Mouse (Mus musculus) heart, adult 18-20 months (tissue): ENCODE data around the gene Zswim2. TPM values are rescaled to one million over a fixed set of nuclear protein-coding genes. Genes with fewer than 3 reads are reported as not detected.
"Not testable (repeated sequence)": the region's sequence is repeated elsewhere in the genome, so short reads cannot be mapped to it uniquely, and the experiment has no call there.

Experiments used
- DNase-seq, 2 experiments: peaks; one replicate each; pipeline ENCODE4 v3.0.0; 2021 to 2022; ENCODE audit warnings: mixed read lengths in 1 of 2
- long read RNA-seq, 2 experiments: library from polyadenylated mRNA; stranded (forward); transcript quantifications; one replicate each; pipeline ENCODE4 v2.0.0; 2021
- total RNA-seq, 2 experiments: library from RNA; stranded (reverse); gene quantifications; 2 replicates each; pipeline ENCODE4 v1.2.3; 2021

Zswim2 gene
- total RNA-seq, result not detected
- long read RNA-seq, experiment 1, result 0 reads
- long read RNA-seq, experiment 2, result 0 reads

GRCm38 (mm10) chr2:83940931-83941361 lies at the start of gene Zswim2:
Gene Zswim2 (minus strand): TSS chr2:83941228.
- peak; percentile 9 to 10 for DNase-seq

GRCm38 (mm10) chr2:83990253-83990652 lies 49.2 kb upstream of the Zswim2 start, which contains the start of gene Gm13691:
Gene Gm13691 (plus strand): TSS chr2:83990553.
- not testable (repeated sequence) for DNase-seq

GRCm38 (mm10) chr2:83984443-83984842 lies 43.4 kb upstream of the Zswim2 start, which contains the start of gene Gm13697:
Gene Gm13697 (plus strand): TSS chr2:83984743.
- not testable (repeated sequence) for DNase-seq

- not testable (repeated sequence) for DNase-seq
Measured at GRCm38 (mm10) chr2:83978633-83979032, 37.6 kb upstream of the Zswim2 start, which contains the start of gene Gm13694. Gene Gm13694 (plus strand): TSS chr2:83978933.

- not testable (repeated sequence) for DNase-seq
Measured at GRCm38 (mm10) chr2:83972823-83973222, 31.8 kb upstream of the Zswim2 start, which contains the start of gene Gm13696. Gene Gm13696 (plus strand): TSS chr2:83973123.

- DNase-seq, result not testable (repeated sequence)
Measured at GRCm38 (mm10) chr2:83967013-83967412, 26.0 kb upstream of the Zswim2 start, which contains the start of gene Gm13695. Gene Gm13695 (plus strand): TSS chr2:83967313.

- DNase-seq, result not testable (repeated sequence)
Measured at GRCm38 (mm10) chr2:83961203-83961602, 20.2 kb upstream of the Zswim2 start, which contains the start of gene Gm13693. Gene Gm13693 (plus strand): TSS chr2:83961503.

GRCm38 (mm10) chr2:83955393-83955792 lies 14.4 kb upstream of the Zswim2 start, which contains the start of gene Gm13698:
Gene Gm13698 (plus strand): TSS chr2:83955693.
- DNase-seq, result not testable (repeated sequence)

- no peak for DNase-seq
Measured at GRCm38 (mm10) chr2:83941792-83942191, 764 bp upstream of the Zswim2 start.

GRCm38 (mm10) chr2:83941378-83941777 lies 350 bp upstream of the Zswim2 start:
- DNase-seq, result no peak

GRCm38 (mm10) chr2:83929478-83930088 lies 11.4 kb downstream of the Zswim2 start:
- no peak for DNase-seq

GRCm38 (mm10) chr2:83901896-83902540 lies 39.0 kb downstream of the Zswim2 start:
- DNase-seq, result no peak

GRCm38 (mm10) chr2:83893701-83894100 lies 47.3 kb downstream of the Zswim2 start:
- no peak for DNase-seq

- DNase-seq, result no peak
Measured at GRCm38 (mm10) chr2:83883850-83884420, 57.1 kb downstream of the Zswim2 start.

Other genes starting within 250 kb of the Zswim2 start
- gene Itgav, start 216.8 kb downstream of the Zswim2 start, total RNA-seq, result 10 to 100 TPM; 39.0 to 41.1 TPM
- gene Fam171b, start 128.6 kb downstream of the Zswim2 start, total RNA-seq, result under 1 TPM; 0.52 to 0.80 TPM
- under 1 TPM; 0.75 to 0.77 TPM for gene Gm13698, start 14.5 kb upstream of the Zswim2 start, total RNA-seq
- under 1 TPM; 0.75 to 0.77 TPM for gene Gm13693, start 20.3 kb upstream of the Zswim2 start, total RNA-seq
- gene Gm13695, start 26.1 kb upstream of the Zswim2 start, total RNA-seq, result under 1 TPM in 1 of 2 experiments, not detected in 1; 0.75 TPM
- under 1 TPM; 0.75 to 0.77 TPM for gene Gm13696, start 31.9 kb upstream of the Zswim2 start, total RNA-seq
- under 1 TPM; 0.75 to 0.77 TPM for gene Gm13694, start 37.7 kb upstream of the Zswim2 start, total RNA-seq
- under 1 TPM; 0.75 to 0.77 TPM for gene Gm13697, start 43.5 kb upstream of the Zswim2 start, total RNA-seq
- under 1 TPM; 0.75 to 0.77 TPM for gene Gm13691, start 49.3 kb upstream of the Zswim2 start, total RNA-seq